Mouse (Mus musculus): ENCODE data around the gene Prpsap1.

The Prpsap1 gene

GRCm38 (mm10) chr11:116493795-116494252 is at the start of gene Prpsap1:
Gene Prpsap1 (minus strand): TSS chr11:116494202.
- DNase-seq (ENCODE audit: extremely low read depth, insufficient read length, low spot score) = no peak

DNA sequence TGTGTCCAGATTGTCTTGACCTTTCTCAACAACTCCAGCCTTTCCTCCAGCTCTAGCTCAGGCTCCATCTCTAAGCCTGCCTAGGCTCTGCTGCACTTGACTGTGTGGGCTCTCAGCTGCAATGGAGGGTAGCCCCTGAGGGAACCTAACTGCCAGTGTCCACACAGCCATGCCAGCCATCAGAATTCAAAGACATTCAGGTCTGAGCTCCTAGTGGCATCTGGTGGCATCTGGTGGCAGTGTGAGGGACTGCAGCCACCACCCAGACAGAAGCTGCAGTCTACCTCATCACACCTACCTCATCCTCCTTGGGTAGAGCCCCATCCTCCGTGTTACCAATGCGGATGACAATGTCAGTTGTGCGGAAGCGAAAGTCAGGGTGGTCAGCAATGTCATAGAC is 49.1 kb upstream of the Prpsap1 start:
- no peak for DNase-seq (ENCODE audit: extremely low read depth, insufficient read length, low spot score)

DNA sequence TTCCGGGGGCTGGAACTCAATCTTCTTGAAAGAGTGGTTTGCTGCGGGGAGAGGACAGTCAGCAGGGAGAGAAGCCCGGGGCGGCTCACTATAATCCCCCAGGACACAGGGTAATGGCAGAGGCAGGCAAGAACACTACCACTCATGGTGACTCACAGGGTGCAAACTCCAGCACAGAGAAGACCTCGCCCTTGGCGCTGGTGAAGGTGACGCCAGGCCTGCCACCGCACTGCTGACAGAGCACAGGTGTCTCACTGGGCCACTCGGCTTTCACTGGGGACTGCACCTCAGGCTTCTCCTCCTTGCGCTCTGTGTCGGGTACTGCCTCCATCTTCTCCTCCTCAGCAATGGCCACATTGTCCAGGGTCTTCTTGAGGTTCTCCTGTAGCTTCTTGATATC is 47.2 kb upstream of the Prpsap1 start:
- no peak for DNase-seq (ENCODE audit: extremely low read depth, insufficient read length, low spot score)

DNA sequence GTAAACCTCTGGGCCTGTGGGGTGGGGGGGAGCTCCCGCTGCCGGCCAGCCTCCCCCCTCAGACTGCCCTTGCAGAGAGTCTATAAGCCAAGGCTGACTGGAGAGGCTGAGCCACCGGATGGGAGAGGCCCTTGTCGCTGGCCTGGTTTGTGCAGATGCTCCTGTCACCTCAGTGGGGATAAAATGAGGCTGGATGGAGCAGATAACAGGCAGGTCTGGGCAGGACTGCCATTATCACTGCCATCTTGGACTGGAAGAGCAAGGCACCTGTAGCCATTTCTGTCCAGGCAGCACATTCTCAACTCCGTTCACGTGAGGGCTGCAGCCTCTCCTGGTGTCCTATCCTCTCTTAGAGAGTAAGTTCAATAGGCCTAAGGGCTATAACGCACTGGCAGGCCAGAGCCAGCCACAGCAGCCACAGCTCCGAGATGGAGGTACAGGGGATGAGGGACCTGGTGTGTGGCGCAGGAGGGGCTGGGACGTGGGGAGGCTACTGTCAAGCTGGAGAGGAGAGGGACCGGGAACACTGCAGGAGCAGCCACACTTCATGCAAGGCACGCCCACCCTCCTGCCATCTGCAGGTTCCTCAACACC is 44.2 kb upstream of the Prpsap1 start:
- no peak for DNase-seq (ENCODE audit: extremely low read depth, insufficient read length, low spot score)

- no peak for DNase-seq (ENCODE audit: extremely low read depth, insufficient read length, low spot score)
These were observed 43.4 kb upstream of the Prpsap1 start for GRCm38 (mm10) chr11:116537388-116537787.

- no peak for DNase-seq (ENCODE audit: extremely low read depth, insufficient read length, low spot score)
These were observed 42.7 kb upstream of the Prpsap1 start for GRCm38 (mm10) chr11:116536685-116537084.

- DNase-seq (ENCODE audit: extremely low read depth, insufficient read length, low spot score) = peak; percentile 71
These were observed 40.3 kb upstream of the Prpsap1 start for GRCm38 (mm10) chr11:116534154-116534865.

- no peak for DNase-seq (ENCODE audit: extremely low read depth, insufficient read length, low spot score)
These were observed 39.5 kb upstream of the Prpsap1 start for GRCm38 (mm10) chr11:116533341-116534153.

DNA sequence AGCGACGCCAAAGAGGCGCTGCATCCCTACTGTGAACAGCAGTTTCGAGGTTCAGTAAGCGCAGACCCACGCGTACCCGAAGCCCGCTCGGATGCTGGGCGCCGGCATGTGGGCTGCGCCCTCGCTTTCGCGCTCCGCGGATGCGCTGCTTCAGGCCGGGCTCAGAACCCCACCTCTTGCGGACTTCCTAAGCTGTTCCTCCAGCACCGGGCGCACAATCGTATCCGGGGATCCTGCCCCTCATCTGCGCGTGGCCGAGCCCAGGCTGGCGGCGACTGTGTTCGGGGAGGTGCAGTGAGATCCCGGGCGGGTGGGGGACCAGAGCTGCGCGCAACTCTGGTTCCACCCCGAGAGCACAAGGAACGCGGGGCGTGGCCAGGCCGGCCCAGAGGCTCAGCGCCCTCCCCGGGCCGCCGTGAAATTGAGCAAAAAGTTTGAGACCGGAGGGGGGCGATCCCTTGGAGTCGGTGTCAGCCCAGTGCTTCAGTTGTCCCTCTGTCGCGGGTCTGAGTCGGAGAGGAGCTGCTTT is 38.9 kb upstream of the Prpsap1 start:
- DNase-seq (ENCODE audit: extremely low read depth, insufficient read length, low spot score) = peak; percentile 91

DNA sequence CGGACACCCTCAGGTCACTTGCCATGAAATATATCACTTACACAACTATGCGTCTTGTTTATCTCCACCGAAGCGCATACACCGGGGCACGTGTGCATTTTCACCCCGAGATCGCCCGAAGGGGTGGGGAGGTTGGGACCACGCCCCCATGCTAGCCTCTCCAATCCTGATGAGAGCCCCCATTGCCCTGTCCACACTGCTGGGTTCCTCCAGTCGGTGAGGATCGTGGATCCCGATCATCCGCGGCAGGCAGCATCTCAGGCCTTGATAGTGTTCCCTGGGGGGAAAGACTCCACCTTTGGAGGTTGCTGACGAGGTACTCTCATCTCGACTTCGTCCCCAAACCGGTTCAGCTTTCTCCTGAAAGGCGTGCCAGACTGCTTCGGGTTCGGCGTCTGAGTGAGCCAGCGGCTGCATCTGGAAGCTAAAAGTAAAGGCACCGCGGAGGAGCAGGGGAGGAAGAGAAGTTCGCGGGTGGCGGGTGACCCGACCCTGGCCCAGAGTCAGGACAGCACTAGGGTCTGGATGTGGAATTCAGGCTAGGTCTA is 38.3 kb upstream of the Prpsap1 start:
- peak; percentile 85 for DNase-seq (ENCODE audit: extremely low read depth, insufficient read length, low spot score)

GRCm38 (mm10) chr11:116531371-116532191 is 37.6 kb upstream of the Prpsap1 start:
- DNase-seq (ENCODE audit: extremely low read depth, insufficient read length, low spot score) = peak; percentile 75

DNA sequence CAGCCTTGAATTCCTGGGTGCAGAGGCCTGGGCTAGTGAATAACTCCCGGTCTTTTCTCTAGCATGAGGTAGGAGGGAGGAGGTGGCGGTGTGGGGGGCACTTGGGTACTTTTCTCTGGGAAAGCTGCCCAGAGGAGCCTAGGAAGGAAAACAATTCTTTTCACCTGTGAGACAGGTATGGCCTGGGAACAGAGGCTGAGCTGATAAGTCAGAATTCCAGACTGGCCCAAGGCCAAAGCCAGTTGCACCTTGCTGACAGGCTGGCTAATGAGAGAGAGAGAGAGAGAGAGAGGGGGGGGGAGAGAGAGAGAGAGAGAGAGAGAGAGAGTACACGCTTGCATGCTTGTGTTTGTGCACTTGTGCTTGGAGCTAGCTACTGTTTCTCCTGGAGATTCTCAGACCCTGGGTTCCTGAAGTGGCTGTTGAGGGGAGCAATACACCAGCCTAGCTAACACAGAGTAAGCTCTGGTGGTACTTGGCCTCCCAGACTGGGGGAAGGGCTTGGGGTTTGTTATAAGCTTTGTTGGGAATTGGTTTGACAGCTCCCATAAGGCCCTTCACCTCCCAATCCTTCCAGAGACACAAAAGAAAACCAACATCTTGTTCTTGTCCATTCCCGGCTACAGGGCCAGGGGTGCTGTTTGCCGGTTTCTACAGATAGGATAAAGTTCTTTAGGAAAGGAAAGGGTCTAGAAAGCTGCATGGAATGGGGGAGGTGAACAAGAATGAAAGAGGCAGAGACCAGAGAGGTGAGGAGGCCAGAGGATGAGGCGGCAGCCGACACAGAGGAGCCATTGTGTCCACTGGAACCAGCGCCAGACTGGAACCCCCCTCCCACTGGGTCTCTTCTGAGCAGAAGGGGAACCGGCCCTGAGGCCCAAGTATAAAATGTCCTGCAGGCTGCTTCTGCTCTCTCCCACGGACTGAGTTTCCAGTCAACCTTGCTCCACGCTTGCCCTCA is 36.5 kb upstream of the Prpsap1 start, which contains the start of gene Sphk1:
Gene Sphk1 (plus strand): TSS at position 739 of the 961 bp plus-strand sequence.
- no peak for DNase-seq (ENCODE audit: extremely low read depth, insufficient read length, low spot score)

GRCm38 (mm10) chr11:116528636-116529320 is 34.8 kb upstream of the Prpsap1 start:
- DNase-seq (ENCODE audit: extremely low read depth, insufficient read length, low spot score) = no peak

GRCm38 (mm10) chr11:116523699-116524189 is 29.7 kb upstream of the Prpsap1 start:
- DNase-seq (ENCODE audit: extremely low read depth, insufficient read length, low spot score) = peak; percentile 92

- DNase-seq (ENCODE audit: extremely low read depth, insufficient read length, low spot score) = peak; percentile 78
These were observed 29.1 kb upstream of the Prpsap1 start for GRCm38 (mm10) chr11:116522886-116523698.

DNA sequence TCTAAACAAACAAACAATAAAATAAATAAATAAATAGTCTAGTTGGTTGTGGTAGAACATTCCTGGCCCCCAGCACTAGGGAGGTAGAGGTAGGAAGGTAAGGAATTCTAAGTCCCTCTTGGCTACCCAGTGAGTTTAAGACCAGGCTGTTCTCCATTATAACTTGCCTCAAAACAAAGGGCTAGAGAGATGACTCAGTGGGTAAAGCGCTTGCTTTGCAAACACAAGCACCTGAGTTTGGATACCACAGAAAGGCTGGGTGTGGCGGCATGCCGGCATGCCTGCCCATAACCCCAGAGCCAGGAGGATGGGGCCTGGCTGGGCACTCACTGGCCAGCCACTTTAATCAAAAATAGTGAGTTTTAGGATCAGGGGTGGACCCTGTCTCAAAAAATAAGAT is 28.0 kb upstream of the Prpsap1 start:
- DNase-seq (ENCODE audit: extremely low read depth, insufficient read length, low spot score) = peak; percentile 79

DNA sequence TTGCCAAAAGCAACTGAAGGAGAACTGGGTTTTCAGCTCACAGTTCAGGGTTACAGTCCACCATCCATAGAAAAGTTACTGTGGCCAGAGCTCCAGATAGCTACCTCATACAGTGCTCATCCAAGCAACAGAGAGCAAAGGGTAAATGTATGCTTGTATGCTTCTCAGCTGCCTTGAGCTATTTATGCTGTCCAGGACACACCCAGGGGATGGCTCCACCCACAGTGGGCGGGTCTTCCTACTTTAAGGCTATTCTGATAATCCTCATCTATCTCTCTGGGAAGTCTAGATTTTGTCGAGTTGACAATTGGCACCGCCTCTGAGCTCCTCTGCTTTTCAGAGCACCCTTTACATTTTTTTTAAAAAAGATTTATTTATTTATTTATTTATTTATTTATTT is 27.1 kb upstream of the Prpsap1 start:
- DNase-seq (ENCODE audit: extremely low read depth, insufficient read length, low spot score) = no peak
